9 mouse cellular contexts compared by ENCODE assay signal in the genomic region with DNA sequence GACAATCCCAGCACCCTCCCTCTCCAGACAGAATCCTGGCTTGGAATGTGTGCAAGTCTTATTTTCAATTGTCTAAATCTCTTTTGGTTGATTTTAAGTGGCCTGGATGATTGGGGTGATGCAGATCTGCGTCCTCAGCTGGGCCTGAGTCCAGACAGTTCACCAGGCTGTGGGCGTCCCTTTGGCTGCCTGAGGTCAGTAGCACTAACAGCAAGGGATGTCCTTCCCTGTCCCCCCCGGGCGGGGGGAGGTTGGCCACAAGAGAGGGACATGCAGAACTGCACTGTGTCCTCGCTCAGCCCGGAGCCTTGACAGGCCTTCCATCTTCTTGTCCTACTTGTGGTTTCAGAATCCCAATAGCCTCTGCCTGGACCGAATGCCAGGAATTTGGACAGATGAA. TPM values are rescaled to one million over a fixed set of nuclear protein-coding genes. Genes with fewer than 3 reads are reported as not detected.
A peak's percentile ranks its signal among the peaks of the same experiment; 100 is the strongest.
DNase-seq lines count a peak whose midpoint lies in the region; ATAC-seq and TF ChIP-seq lines count a peak whose summit lies in the region.
"Had no signal": no experiment of that assay in that cellular context is flagged by ENCODE, and none has a peak within 500 bp of the region (broad histone marks: within the 10 kb centered on the region; RNA-seq: fewer than 3 reads in every experiment).

No protein-coding gene starts in this region.

- ATAC-seq in forebrain, embryonic 14.5 days, result no peak
- ATAC-seq in lung, embryonic 14.5 days (ENCODE audit: insufficient read depth), result peak; percentile 66
- ATAC-seq in megakaryocyte, adult 5-6 weeks (ENCODE audit: poor library complexity, severe bottlenecking), result no peak
- ATAC-seq: liver, embryonic 12.5 days had no signal

- no peak overlapping the region for H3K4me3 ChIP-seq in forebrain, embryonic 10.5 days
- H3K4me3 ChIP-seq in forebrain, embryonic 14.5 days (ENCODE audit: low read depth, low read length), result no peak overlapping the region
- H3K4me3 ChIP-seq in embryonic facial prominence, embryonic 10.5 days, result no peak overlapping the region
- no peak overlapping the region for H3K4me3 ChIP-seq in lung, embryonic 14.5 days (ENCODE audit: low read depth, low read length)
- H3K4me3 ChIP-seq: liver, embryonic 12.5 days had no signal

- no peak for TF ChIP-seq CTCF in lung, embryonic 14.5 days (IDR thresholded peaks at IDR 0.05; ENCODE audit: low read depth)

- H3K27me3 ChIP-seq in forebrain, embryonic 10.5 days (ENCODE audit: poor library complexity, severe bottlenecking), result no peaks in the 10 kb centered on the region
- no peaks in the 10 kb centered on the region for H3K27me3 ChIP-seq in forebrain, embryonic 14.5 days (replicated peaks; ENCODE audit: control insufficient read depth, insufficient read depth, low read length)
- H3K27me3 ChIP-seq in embryonic facial prominence, embryonic 10.5 days (replicated peaks; ENCODE audit: low read depth, poor library complexity, severe bottlenecking), result no peaks in the 10 kb centered on the region
- H3K27me3 ChIP-seq in lung, embryonic 14.5 days (ENCODE audit: insufficient read depth, low read length), result no peaks in the 10 kb centered on the region
- H3K27me3 ChIP-seq: liver, embryonic 12.5 days had no signal

- H3K9me3 ChIP-seq in forebrain, embryonic 10.5 days, result no peaks in the 10 kb centered on the region
- H3K9me3 ChIP-seq in forebrain, embryonic 14.5 days (replicated peaks; ENCODE audit: control insufficient read depth, low read length), result no peaks in the 10 kb centered on the region
- no peaks in the 10 kb centered on the region for H3K9me3 ChIP-seq in embryonic facial prominence, embryonic 10.5 days
- no peaks in the 10 kb centered on the region for H3K9me3 ChIP-seq in lung, embryonic 14.5 days (ENCODE audit: low read depth, low read length)
- H3K9me3 ChIP-seq: liver, embryonic 12.5 days had no signal

- H3K4me2 ChIP-seq in forebrain, embryonic 14.5 days (ENCODE audit: low read length), result no peak overlapping the region
- no peak overlapping the region for H3K4me2 ChIP-seq in lung, embryonic 14.5 days
- H3K4me2 ChIP-seq: liver, embryonic 12.5 days had no signal

- H3K4me1 ChIP-seq in forebrain, embryonic 10.5 days, result peaks cover 35% of the 10 kb centered on the region
- peaks cover 4% of the 10 kb centered on the region; the same call in 1 of the 2 replicates for H3K4me1 ChIP-seq in forebrain, embryonic 14.5 days (ENCODE audit: control insufficient read depth, insufficient read depth, low read length)
- peaks cover 38% of the 10 kb centered on the region for H3K4me1 ChIP-seq in embryonic facial prominence, embryonic 10.5 days
- H3K4me1 ChIP-seq in lung, embryonic 14.5 days (ENCODE audit: insufficient read depth), result no peaks in the 10 kb centered on the region
- H3K4me1 ChIP-seq: liver, embryonic 12.5 days had no signal

- no peak overlapping the region for H3K9ac ChIP-seq in forebrain, embryonic 14.5 days (ENCODE audit: low read length)
- H3K9ac ChIP-seq in lung, embryonic 14.5 days, result no peak overlapping the region
- H3K9ac ChIP-seq: liver, embryonic 12.5 days had no signal

- H3K36me3 ChIP-seq in forebrain, embryonic 10.5 days (replicated peaks), result no peaks in the 10 kb centered on the region
- no peaks in the 10 kb centered on the region for H3K36me3 ChIP-seq in forebrain, embryonic 14.5 days (ENCODE audit: control insufficient read depth, insufficient read depth, low read length)
- H3K36me3 ChIP-seq in embryonic facial prominence, embryonic 10.5 days (replicated peaks), result no peaks in the 10 kb centered on the region
- no peaks in the 10 kb centered on the region for H3K36me3 ChIP-seq in lung, embryonic 14.5 days (ENCODE audit: insufficient read depth)
- H3K36me3 ChIP-seq: liver, embryonic 12.5 days had no signal

- H3K27ac ChIP-seq in forebrain, embryonic 10.5 days, result peak overlapping the region; percentile 86
- no peak overlapping the region for H3K27ac ChIP-seq in forebrain, embryonic 14.5 days (ENCODE audit: low read depth, low read length)
- H3K27ac ChIP-seq in embryonic facial prominence, embryonic 10.5 days (replicated peaks), result peak overlapping the region; percentile 60
- no peak overlapping the region for H3K27ac ChIP-seq in lung, embryonic 14.5 days (ENCODE audit: low read depth)
- H3K27ac ChIP-seq: liver, embryonic 12.5 days had no signal

- DNase-seq in forebrain, embryonic 10.5 days (ENCODE audit: extremely low spot score, low spot score), result no peak
- no peak for DNase-seq in forebrain, embryonic 14.5 days (ENCODE audit: low spot score)
- peak; percentile 36 for DNase-seq in 3134 (ENCODE audit: extremely low read depth, insufficient read length, low spot score)
- no peak for DNase-seq in embryonic facial prominence, embryonic 10.5 days (ENCODE audit: low spot score)
- DNase-seq in lung, embryonic 14.5 days, result peak; percentile 60
- DNase-seq in liver, result no peak
- no peak for DNase-seq in heart, adult 8-10 months (ENCODE audit: low spot score)

- 77% methylated on average over 7 of the region's 7 CpGs for whole genome bisulfite sequencing in forebrain, embryonic 10.5 days
- 58% methylated on average over 7 of the region's 7 CpGs for WGBS in forebrain, embryonic 14.5 days
- WGBS in embryonic facial prominence, embryonic 10.5 days, result 57% methylated on average over 7 of the region's 7 CpGs
- WGBS in lung, embryonic 14.5 days, result 37% methylated on average over 7 of the region's 7 CpGs

RNA-seq across cellular contexts. Expression of gene Hs1bp3, which starts 52.1 kb away (rescaled TPM):
- polyA plus RNA-seq in forebrain, embryonic 10.5 days (2016; fragmentation: Nextera tagmentation; extraction: Ambion mirVana), result 15.3 and 17.8 TPM in 2 replicates
- 8.3 and 8.4 TPM in 2 replicates for polyA plus RNA-seq in forebrain, embryonic 14.5 days (2014; fragmentation: Nextera tagmentation; extraction: Ambion mirVana)
- polyA plus RNA-seq in embryonic facial prominence, embryonic 10.5 days (2016; fragmentation: Nextera tagmentation; extraction: Ambion mirVana), result 17.9 and 18.8 TPM in 2 replicates
- polyA plus RNA-seq in lung, embryonic 14.5 days (2014; fragmentation: Nextera tagmentation; extraction: Ambion mirVana), result 11.2 and 11.5 TPM in 2 replicates
- 4.7 and 4.8 TPM in 2 replicates for total RNA-seq in megakaryocyte, adult 5-6 weeks (2015)
- 4.4 and 6.7 TPM in 2 replicates for total RNA-seq in megakaryocyte, adult 5-6 weeks (2017)
- total RNA-seq in heart, adult 8-10 months (2022), result 10 to 100 TPM; 13.9 to 20.3 (median 17.1) TPM

Comparison
In these comparisons a context has a peak if more than half of its experiments do, and no peak if none do; other contexts are left out.
1. H3K27ac ChIP-seq: peak in forebrain, embryonic 10.5 days (single experiment) and embryonic facial prominence, embryonic 10.5 days (single experiment); none in forebrain, embryonic 14.5 days (single experiment) and lung, embryonic 14.5 days (single experiment).
2. DNase-seq: peak in 3134 (single experiment) and lung, embryonic 14.5 days (single experiment); none in forebrain, embryonic 10.5 days (single experiment), forebrain, embryonic 14.5 days (single experiment), embryonic facial prominence, embryonic 10.5 days (single experiment), liver (single experiment) and heart, adult 8-10 months (single experiment).